Mouse (Mus musculus): Measurements from ENCODE around the gene Olfml2b. TPM values are rescaled to one million over a fixed set of nuclear protein-coding genes. Genes with fewer than 3 reads are reported as not detected.

The Olfml2b gene
- 3.3 and 3.4 TPM in 2 replicates for polyA plus RNA-seq (2015; fragmentation: Nextera tagmentation; extraction: Ambion mirVana)

GRCm38 (mm10) chr1:170644255-170645205 is at the start of gene Olfml2b:
TSS of gene Olfml2b (plus strand) at chr1:170644532.
- Histone ChIP-seq H3K9me3 (replicated peaks; ENCODE audit: control insufficient read depth, low read length) (no peaks in the 10 kb centered on the region), H3K4me3 (ENCODE audit: low read depth, low read length) (peak within 1 kb of the TSS; percentile 50), H3K27me3 (ENCODE audit: control insufficient read depth, insufficient read depth, low read depth, low read length) (peaks cover 20% of the 10 kb centered on the region), H3K27ac (ENCODE audit: low read length) (no peak within 1 kb of the TSS), H3K9ac (ENCODE audit: low read depth, low read length) (peak within 1 kb of the TSS; percentile 40; the same call in 1 of the 2 replicates), H3K4me1 (ENCODE audit: control insufficient read depth, low read depth, low read length) (peaks cover 3% of the 10 kb centered on the region), H3K36me3 (ENCODE audit: control insufficient read depth, insufficient read depth) (no peaks in the 10 kb centered on the region), H3K4me2 (ENCODE audit: low read depth, low read length) (peak within 1 kb of the TSS; percentile 63)
- peak; percentile 89 for ATAC-seq (ENCODE audit: low read depth)
- WGBS (ENCODE audit: insufficient replicate concordance), result 12% methylated on average over 51 of the region's 51 CpGs

GRCm38 (mm10) chr1:170594575-170594974 is 49.8 kb upstream of the Olfml2b start:
- 0 out of 2 replicates have a peak, but pooled peaks cover 6% of the 10 kb centered on the region for H3K27me3 ChIP-seq (ENCODE audit: control insufficient read depth, insufficient read depth, low read depth, low read length)
- H3K4me2 ChIP-seq (ENCODE audit: low read depth, low read length), result no peak overlapping the region
- H3K36me3 ChIP-seq (ENCODE audit: control insufficient read depth, insufficient read depth), result no peaks in the 10 kb centered on the region
- no peaks in the 10 kb centered on the region for H3K9me3 ChIP-seq (replicated peaks; ENCODE audit: control insufficient read depth, low read length)
- no peak overlapping the region for H3K9ac ChIP-seq (ENCODE audit: low read depth, low read length)
- H3K27ac ChIP-seq (ENCODE audit: low read length), result no peak overlapping the region
- no peak overlapping the region for H3K4me3 ChIP-seq (ENCODE audit: low read depth, low read length)
- no peak for ATAC-seq (ENCODE audit: low read depth)
- WGBS (ENCODE audit: insufficient replicate concordance), result 72% methylated on average over 7 of the region's 7 CpGs
- no peaks in the 10 kb centered on the region for H3K4me1 ChIP-seq (ENCODE audit: control insufficient read depth, low read depth, low read length)

DNA sequence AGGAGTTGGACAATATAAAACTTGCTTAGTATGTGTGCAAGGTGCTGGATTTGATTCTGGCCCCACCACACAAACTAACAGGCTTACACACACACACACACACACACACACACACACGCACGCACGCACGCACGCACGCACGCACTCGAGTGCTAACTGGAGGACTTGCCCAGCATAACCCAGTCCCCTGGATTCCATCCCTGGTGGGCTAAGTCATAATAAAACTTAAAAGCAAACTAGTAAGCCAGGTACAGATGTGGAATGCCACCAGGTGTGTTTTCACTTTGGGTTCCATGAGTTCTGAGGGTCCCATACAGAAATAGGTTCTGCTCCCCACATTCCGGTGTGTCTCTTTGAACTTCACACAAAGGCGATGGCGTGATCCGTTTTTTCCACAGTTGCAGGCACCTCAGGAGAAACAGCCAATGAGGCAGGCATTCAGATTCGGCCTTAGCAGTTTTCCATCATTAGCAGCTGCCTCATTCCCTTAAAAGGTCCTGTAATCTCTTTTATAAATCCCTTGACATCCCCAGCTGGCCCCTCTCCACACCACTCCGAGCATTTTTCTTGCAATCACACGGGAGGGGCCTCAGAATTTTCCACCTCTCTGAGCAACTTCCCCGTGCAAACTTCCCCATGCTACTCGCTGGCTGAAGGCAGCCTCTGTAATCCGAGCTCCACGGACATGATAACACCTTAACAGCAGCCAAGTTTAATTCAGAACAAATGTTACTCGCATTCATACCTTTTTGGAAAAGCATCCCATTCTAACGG is 38.9 kb upstream of the Olfml2b start:
- no peak for ATAC-seq (ENCODE audit: low read depth)
- no peak overlapping the region for H3K4me2 ChIP-seq (ENCODE audit: low read depth, low read length)
- H3K4me3 ChIP-seq (ENCODE audit: low read depth, low read length), result no peak overlapping the region
- H3K9ac ChIP-seq (ENCODE audit: low read depth, low read length), result no peak overlapping the region
- no peaks in the 10 kb centered on the region for H3K27me3 ChIP-seq (ENCODE audit: control insufficient read depth, insufficient read depth, low read depth, low read length)
- 66% methylated on average over 21 of the region's 21 CpGs for WGBS (ENCODE audit: insufficient replicate concordance)
- H3K36me3 ChIP-seq (ENCODE audit: control insufficient read depth, insufficient read depth), result no peaks in the 10 kb centered on the region
- no peak overlapping the region for H3K27ac ChIP-seq (ENCODE audit: low read length)
- no peaks in the 10 kb centered on the region for H3K9me3 ChIP-seq (replicated peaks; ENCODE audit: control insufficient read depth, low read length)
- peaks cover 15% of the 10 kb centered on the region for H3K4me1 ChIP-seq (ENCODE audit: control insufficient read depth, low read depth, low read length)

DNA sequence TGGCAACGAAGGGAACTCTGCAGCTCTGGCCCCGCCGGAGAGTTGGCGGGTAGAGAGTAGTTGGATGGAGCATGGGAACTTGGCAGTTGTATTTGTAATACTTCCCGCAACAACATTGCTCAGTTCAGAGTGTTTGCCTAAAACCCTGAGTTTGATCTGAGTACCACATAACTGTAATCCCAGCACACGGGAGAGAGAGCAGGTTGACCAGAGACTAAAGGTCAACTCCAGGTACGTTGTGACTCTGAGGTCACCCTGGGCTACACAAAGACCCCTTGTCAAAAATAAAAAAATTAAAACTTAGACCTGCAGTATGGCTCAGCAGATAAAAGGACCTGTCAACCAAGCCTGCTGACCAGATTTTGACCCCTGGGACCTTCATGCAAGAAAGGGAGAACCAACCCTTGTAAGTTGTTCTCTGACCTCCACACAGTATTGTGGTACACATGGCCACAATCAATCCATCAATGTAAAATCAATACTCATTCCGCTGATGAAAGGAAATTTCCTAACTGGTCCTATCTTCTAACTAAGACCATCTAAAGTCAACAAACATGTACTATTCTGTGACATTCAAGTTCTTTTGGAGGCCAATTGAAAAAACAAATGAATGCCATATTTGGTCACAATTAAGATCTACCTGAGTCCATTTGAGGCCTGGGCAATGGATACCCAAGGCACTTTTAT is 37.0 kb upstream of the Olfml2b start:
- no peaks in the 10 kb centered on the region for H3K27me3 ChIP-seq (ENCODE audit: control insufficient read depth, insufficient read depth, low read depth, low read length)
- no peak for ATAC-seq (ENCODE audit: low read depth)
- H3K9ac ChIP-seq (ENCODE audit: low read depth, low read length), result no peak overlapping the region
- H3K9me3 ChIP-seq (replicated peaks; ENCODE audit: control insufficient read depth, low read length), result no peaks in the 10 kb centered on the region
- H3K27ac ChIP-seq (ENCODE audit: low read length), result no peak overlapping the region
- H3K4me2 ChIP-seq (ENCODE audit: low read depth, low read length), result no peak overlapping the region
- 76% methylated on average over 8 of the region's 8 CpGs for WGBS (ENCODE audit: insufficient replicate concordance)
- H3K4me1 ChIP-seq (ENCODE audit: control insufficient read depth, low read depth, low read length), result peaks cover 32% of the 10 kb centered on the region
- H3K36me3 ChIP-seq (ENCODE audit: control insufficient read depth, insufficient read depth), result no peaks in the 10 kb centered on the region
- no peak overlapping the region for H3K4me3 ChIP-seq (ENCODE audit: low read depth, low read length)

GRCm38 (mm10) chr1:170608461-170609071 is 35.8 kb upstream of the Olfml2b start:
- H3K36me3 ChIP-seq (ENCODE audit: control insufficient read depth, insufficient read depth), result no peaks in the 10 kb centered on the region
- H3K27me3 ChIP-seq (ENCODE audit: control insufficient read depth, insufficient read depth, low read depth, low read length), result no peaks in the 10 kb centered on the region
- H3K4me2 ChIP-seq (ENCODE audit: low read depth, low read length), result no peak overlapping the region
- no peak for ATAC-seq (ENCODE audit: low read depth)
- H3K27ac ChIP-seq (ENCODE audit: low read length), result peak overlapping the region; percentile 55; the same call in 1 of the 2 replicates
- no peak overlapping the region for H3K4me3 ChIP-seq (ENCODE audit: low read depth, low read length)
- 61% methylated on average over 3 of the region's 3 CpGs for WGBS (ENCODE audit: insufficient replicate concordance)
- no peak overlapping the region for H3K9ac ChIP-seq (ENCODE audit: low read depth, low read length)
- H3K4me1 ChIP-seq (ENCODE audit: control insufficient read depth, low read depth, low read length), result peaks cover 35% of the 10 kb centered on the region
- H3K9me3 ChIP-seq (replicated peaks; ENCODE audit: control insufficient read depth, low read length), result no peaks in the 10 kb centered on the region

GRCm38 (mm10) chr1:170609872-170610271 is 34.5 kb upstream of the Olfml2b start:
- H3K4me1 ChIP-seq (ENCODE audit: control insufficient read depth, low read depth, low read length), result peaks cover 35% of the 10 kb centered on the region
- H3K4me2 ChIP-seq (ENCODE audit: low read depth, low read length), result peak overlapping the region; percentile 45
- H3K36me3 ChIP-seq (ENCODE audit: control insufficient read depth, insufficient read depth), result no peaks in the 10 kb centered on the region
- H3K27ac ChIP-seq (ENCODE audit: low read length), result peak overlapping the region; percentile 97
- no peak overlapping the region for H3K4me3 ChIP-seq (ENCODE audit: low read depth, low read length)
- no peaks in the 10 kb centered on the region for H3K27me3 ChIP-seq (ENCODE audit: control insufficient read depth, insufficient read depth, low read depth, low read length)
- ATAC-seq (ENCODE audit: low read depth), result peak; percentile 56
- H3K9me3 ChIP-seq (replicated peaks; ENCODE audit: control insufficient read depth, low read length), result no peaks in the 10 kb centered on the region
- H3K9ac ChIP-seq (ENCODE audit: low read depth, low read length), result peak overlapping the region; percentile 63
- WGBS (ENCODE audit: insufficient replicate concordance), result 28% methylated on average over 7 of the region's 7 CpGs

- 31% methylated on average over 3 of the region's 3 CpGs for whole genome bisulfite sequencing (ENCODE audit: insufficient replicate concordance)
- Histone ChIP-seq H3K9me3 (replicated peaks; ENCODE audit: control insufficient read depth, low read length) (no peaks in the 10 kb centered on the region), H3K4me3 (ENCODE audit: low read depth, low read length) (0 out of 2 replicates have a peak overlapping the region, but pooled peaks have one; percentile 8), H3K27ac (ENCODE audit: low read length) (peak overlapping the region; percentile 97), H3K4me2 (ENCODE audit: low read depth, low read length) (peak overlapping the region; percentile 57), H3K9ac (ENCODE audit: low read depth, low read length) (peak overlapping the region; percentile 42), H3K36me3 (ENCODE audit: control insufficient read depth, insufficient read depth) (no peaks in the 10 kb centered on the region), H3K27me3 (ENCODE audit: control insufficient read depth, insufficient read depth, low read depth, low read length) (no peaks in the 10 kb centered on the region), H3K4me1 (ENCODE audit: control insufficient read depth, low read depth, low read length) (peaks cover 35% of the 10 kb centered on the region)
- peak; percentile 99 for ATAC-seq (ENCODE audit: low read depth)
Observed at GRCm38 (mm10) chr1:170610289-170610688, 34.0 kb upstream of the Olfml2b start.

GRCm38 (mm10) chr1:170610695-170611094 is 33.6 kb upstream of the Olfml2b start:
- H3K4me3 ChIP-seq (ENCODE audit: low read depth, low read length), result 0 out of 2 replicates have a peak overlapping the region, but pooled peaks have one; percentile 8
- peaks cover 35% of the 10 kb centered on the region for H3K4me1 ChIP-seq (ENCODE audit: control insufficient read depth, low read depth, low read length)
- H3K27me3 ChIP-seq (ENCODE audit: control insufficient read depth, insufficient read depth, low read depth, low read length), result no peaks in the 10 kb centered on the region
- H3K4me2 ChIP-seq (ENCODE audit: low read depth, low read length), result peak overlapping the region; percentile 57
- 39% methylated on average over 3 of the region's 3 CpGs for WGBS (ENCODE audit: insufficient replicate concordance)
- peak overlapping the region; percentile 42 for H3K9ac ChIP-seq (ENCODE audit: low read depth, low read length)
- ATAC-seq (ENCODE audit: low read depth), result peak; percentile 54
- no peaks in the 10 kb centered on the region for H3K9me3 ChIP-seq (replicated peaks; ENCODE audit: control insufficient read depth, low read length)
- H3K36me3 ChIP-seq (ENCODE audit: control insufficient read depth, insufficient read depth), result no peaks in the 10 kb centered on the region
- H3K27ac ChIP-seq (ENCODE audit: low read length), result peak overlapping the region; percentile 93

Measured in liver, embryonic 16.5 days (tissue).